In the genomic region with DNA sequence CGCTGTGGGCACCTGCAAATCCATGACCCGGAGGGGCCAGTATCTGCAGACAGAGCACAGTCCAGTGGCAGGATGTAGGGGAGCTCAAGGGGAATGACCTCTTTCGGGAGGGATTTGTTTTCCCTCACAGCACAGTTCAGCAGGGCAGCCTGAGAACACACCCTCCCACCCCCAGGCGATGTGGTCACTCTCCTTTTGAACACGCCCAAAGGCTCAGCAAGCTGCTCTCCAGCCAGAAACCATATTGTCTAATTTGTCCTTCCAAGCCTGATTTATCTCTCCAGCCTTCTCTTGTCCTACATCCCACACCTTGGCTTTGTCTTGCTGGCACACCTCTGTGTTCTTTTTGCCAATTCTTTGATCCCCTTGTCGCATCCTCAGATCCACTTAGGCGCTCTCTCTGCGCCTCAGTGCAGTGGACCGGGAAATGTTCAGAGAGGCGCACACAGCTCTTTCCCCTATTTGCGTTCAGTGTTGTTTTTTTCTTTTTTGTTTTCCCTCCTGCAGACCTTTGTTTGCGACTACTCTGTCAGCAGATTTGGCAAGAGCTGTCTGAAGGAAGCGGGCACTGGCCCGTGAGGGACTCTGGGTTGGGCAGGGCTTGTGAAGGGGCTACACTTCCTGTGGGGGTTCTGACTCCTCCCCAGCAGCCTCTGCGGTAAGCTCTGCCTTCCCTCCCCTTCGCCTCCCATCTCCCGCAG, we compare ENCODE assay signal across 9 mouse cellular contexts. TPM values are rescaled to one million over a fixed set of nuclear protein-coding genes. Genes with fewer than 3 reads are reported as not detected.
DNase-seq lines count a peak whose midpoint lies in the region; ATAC-seq and TF ChIP-seq lines count a peak whose summit lies in the region.
"Had no signal": no experiment of that assay in that cellular context is flagged by ENCODE, and none has a peak within 500 bp of the region (broad histone marks: within the 10 kb centered on the region; RNA-seq: fewer than 3 reads in every experiment).

No protein-coding gene starts in this region.

- no peak for TF ChIP-seq CTCF in forebrain, postnatal 0 days (IDR thresholded peaks at IDR 0.05; ENCODE audit: low read depth)
- TF ChIP-seq CTCF in layer of hippocampus, adult 2 months (conservative IDR thresholded peaks at IDR 0.05), result no peak
- no peak for TF ChIP-seq CTCF in lung, postnatal 0 days (IDR thresholded peaks at IDR 0.05)

- 8% methylated on average over 17 of the region's 17 CpGs for WGBS in forebrain, postnatal 0 days
- WGBS in lung, postnatal 0 days, result 13% methylated on average over 17 of the region's 17 CpGs

- H3K4me3 ChIP-seq in forebrain, postnatal 0 days (ENCODE audit: low read depth, low read length), result peak overlapping the region; percentile 32
- H3K4me3 ChIP-seq in layer of hippocampus, adult 2 months, result peak overlapping the region; percentile 48
- peak overlapping the region; percentile 10; the same call in 1 of the 2 replicates for H3K4me3 ChIP-seq in lung, postnatal 0 days (ENCODE audit: low read depth, low read length)

- peak overlapping the region; percentile 69 for H3K27ac ChIP-seq in forebrain, postnatal 0 days (ENCODE audit: low read depth, low read length)
- H3K27ac ChIP-seq in layer of hippocampus, adult 2 months, result peak overlapping the region; percentile 71
- peak overlapping the region; percentile 66 for H3K27ac ChIP-seq in lung, postnatal 0 days (ENCODE audit: low read length)

- H3K27me3 ChIP-seq in forebrain, postnatal 0 days (ENCODE audit: insufficient read depth, low read length), result no peaks in the 10 kb centered on the region
- no peaks in the 10 kb centered on the region for H3K27me3 ChIP-seq in lung, postnatal 0 days (replicated peaks; ENCODE audit: insufficient read depth, low read length)

- peak overlapping the region; percentile 51 for H3K9ac ChIP-seq in forebrain, postnatal 0 days
- H3K9ac ChIP-seq in lung, postnatal 0 days (replicated peaks; ENCODE audit: low read depth), result peak overlapping the region; percentile 36; the same call in 1 of the 2 replicates

- TF ChIP-seq EP300 in lung, postnatal 0 days (IDR thresholded peaks at IDR 0.05), result peak; percentile 43; the same call in 1 of the 2 replicates

- DNase-seq in adrenal gland, postnatal 25 days, result peak; percentile 52
- DNase-seq in forebrain, postnatal 0 days, result peak; percentile 78
- DNase-seq in heart, postnatal 36 days, result peak; percentile 39 to 48
- peak; percentile 8 to 38 for DNase-seq in layer of hippocampus, adult 2 months (ENCODE audit: low spot score in 2 of 2)
- DNase-seq in lung, postnatal 0 days (ENCODE audit: low spot score), result peak; percentile 84
- peak; percentile 67 for DNase-seq in ovary, adult 18-20 months (ENCODE audit: low spot score)
- peak; percentile 35 to 51 for DNase-seq in thymus, postnatal 10 days (ENCODE audit: low spot score in 2 of 2)

- intact Hi-C loops in heart, postnatal 36 days (cut with DNase I), result no loop called here

- peaks cover 11% of the 10 kb centered on the region for H3K4me1 ChIP-seq in forebrain, postnatal 0 days (ENCODE audit: insufficient read depth)
- H3K4me1 ChIP-seq in lung, postnatal 0 days (ENCODE audit: insufficient read depth, low read depth, low read length), result peaks cover 7% of the 10 kb centered on the region; the same call in 1 of the 2 replicates

- peak overlapping the region; percentile 62 for H3K4me2 ChIP-seq in forebrain, postnatal 0 days (ENCODE audit: low read depth)
- peak overlapping the region; percentile 54 for H3K4me2 ChIP-seq in lung, postnatal 0 days (replicated peaks; ENCODE audit: low read depth, low read length)

- no peaks in the 10 kb centered on the region for H3K36me3 ChIP-seq in forebrain, postnatal 0 days (ENCODE audit: insufficient read depth)
- no peaks in the 10 kb centered on the region for H3K36me3 ChIP-seq in lung, postnatal 0 days (ENCODE audit: insufficient read depth, low read length)

- no peaks in the 10 kb centered on the region for H3K9me3 ChIP-seq in forebrain, postnatal 0 days (ENCODE audit: low read length)
- H3K9me3 ChIP-seq in lung, postnatal 0 days (ENCODE audit: low read length), result no peaks in the 10 kb centered on the region

- ATAC-seq in CD4-positive, CD25-positive, alpha-beta regulatory T cell, adult 4 months, result peak; percentile 19
- ATAC-seq in forebrain, postnatal 0 days, result peak; percentile 98
- ATAC-seq in lung, postnatal 0 days, result peak; percentile 81

RNA-seq across cellular contexts. Expression of a gene that starts 33.3 kb away (rescaled TPM):
- under 1 TPM in 1 of 2 experiments, not detected in 1; 0.30 TPM for polyA plus RNA-seq in CD4-positive, CD25-positive, alpha-beta regulatory T cell, adult 4 months (2017; shearing (Covaris generic))
- total RNA-seq in adrenal gland, postnatal 25 days (2021), result 30.8 and 37.4 TPM in 2 replicates
- total RNA-seq in forebrain, postnatal 0 days (2014; rRNA removed), result 1.2 and 2.5 TPM in 2 replicates
- polyA plus RNA-seq in forebrain, postnatal 0 days (2015; fragmentation: Nextera tagmentation; extraction: Ambion mirVana), result 0.74 and 1.0 TPM in 2 replicates
- total RNA-seq in heart, postnatal 36 days (2021), result 10 to 100 TPM in 1 of 2 experiments, 1 to 10 TPM in 1; 9.1 to 10.1 TPM
- total RNA-seq in layer of hippocampus, adult 2 months (2021), result under 1 TPM; 0.76 to 0.97 TPM
- polyA plus RNA-seq in lung, postnatal 0 days (2015; fragmentation: Nextera tagmentation; extraction: Ambion mirVana), result 1.2 and 1.6 TPM in 2 replicates

RNA-seq across cellular contexts. Expression of a gene that starts 37.7 kb away (rescaled TPM):
- 1 to 10 TPM; 2.3 to 6.2 TPM for polyA plus RNA-seq in CD4-positive, CD25-positive, alpha-beta regulatory T cell, adult 4 months (2017; shearing (Covaris generic))
- total RNA-seq in adrenal gland, postnatal 25 days (2021), result 1.5 TPM in 2 replicates
- total RNA-seq in forebrain, postnatal 0 days (2014; rRNA removed), result 0.14 and 0.38 TPM in 2 replicates
- polyA plus RNA-seq in forebrain, postnatal 0 days (2015; fragmentation: Nextera tagmentation; extraction: Ambion mirVana), result 0.39 TPM in 2 replicates
- 100 to 1,000 TPM; 442 to 516 TPM for total RNA-seq in heart, postnatal 36 days (2021)
- total RNA-seq in layer of hippocampus, adult 2 months (2021), result under 1 TPM; 0.44 to 0.49 TPM
- polyA plus RNA-seq in lung, postnatal 0 days (2015; fragmentation: Nextera tagmentation; extraction: Ambion mirVana), result 4.7 and 6.5 TPM in 2 replicates

RNA-seq across cellular contexts. Expression of a gene that starts 52.8 kb away (rescaled TPM):
- 10 to 100 TPM; 73.1 to 92.7 TPM for polyA plus RNA-seq in CD4-positive, CD25-positive, alpha-beta regulatory T cell, adult 4 months (2017; shearing (Covaris generic))
- total RNA-seq in adrenal gland, postnatal 25 days (2021), result 44.3 and 52.0 TPM in 2 replicates
- 40.8 and 42.9 TPM in 2 replicates for total RNA-seq in forebrain, postnatal 0 days (2014; rRNA removed)
- 130 and 134 TPM in 2 replicates for polyA plus RNA-seq in forebrain, postnatal 0 days (2015; fragmentation: Nextera tagmentation; extraction: Ambion mirVana)
- 10 to 100 TPM; 22.8 to 23.1 TPM for total RNA-seq in heart, postnatal 36 days (2021)
- 10 to 100 TPM; 55.4 to 55.5 TPM for total RNA-seq in layer of hippocampus, adult 2 months (2021)
- 54.9 and 59.9 TPM in 2 replicates for polyA plus RNA-seq in lung, postnatal 0 days (2015; fragmentation: Nextera tagmentation; extraction: Ambion mirVana)

RNA-seq across cellular contexts. Expression of a gene that starts 52.8 kb away (rescaled TPM):
- polyA plus RNA-seq in CD4-positive, CD25-positive, alpha-beta regulatory T cell, adult 4 months (2017; shearing (Covaris generic)), result not detected
- total RNA-seq in adrenal gland, postnatal 25 days (2021), result not detected in 2 replicates
- total RNA-seq in forebrain, postnatal 0 days (2014; rRNA removed), result not detected in 2 replicates
- polyA plus RNA-seq in forebrain, postnatal 0 days (2015; fragmentation: Nextera tagmentation; extraction: Ambion mirVana), result not detected in 2 replicates
- total RNA-seq in heart, postnatal 36 days (2021), result not detected
- not detected for total RNA-seq in layer of hippocampus, adult 2 months (2021)
- not detected in 2 replicates for polyA plus RNA-seq in lung, postnatal 0 days (2015; fragmentation: Nextera tagmentation; extraction: Ambion mirVana)
- polyA plus RNA-seq: testis, adult 2 months had no signal

RNA-seq across cellular contexts. Expression of a gene that starts 52.9 kb away (rescaled TPM):
- 100 to 1,000 TPM; 203 to 275 TPM for polyA plus RNA-seq in CD4-positive, CD25-positive, alpha-beta regulatory T cell, adult 4 months (2017; shearing (Covaris generic))
- total RNA-seq in adrenal gland, postnatal 25 days (2021), result 271 and 273 TPM in 2 replicates
- 12.9 and 51.7 TPM in 2 replicates for total RNA-seq in forebrain, postnatal 0 days (2014; rRNA removed)
- polyA plus RNA-seq in forebrain, postnatal 0 days (2015; fragmentation: Nextera tagmentation; extraction: Ambion mirVana), result 80.3 and 102 TPM in 2 replicates
- total RNA-seq in heart, postnatal 36 days (2021), result 100 to 1,000 TPM; 313 to 334 TPM
- 100 to 1,000 TPM; 123 to 126 TPM for total RNA-seq in layer of hippocampus, adult 2 months (2021)
- polyA plus RNA-seq in lung, postnatal 0 days (2015; fragmentation: Nextera tagmentation; extraction: Ambion mirVana), result 205 and 218 TPM in 2 replicates

Comparison
In these comparisons a context has a peak if more than half of its experiments do, and no peak if none do; other contexts are left out.
1. Peak in every context shown above with its lines: DNase-seq, ATAC-seq, H3K4me3 ChIP-seq and H3K27ac ChIP-seq.
2. ATAC-seq: peak in every context shown above with its lines; median percentile 98 in forebrain, postnatal 0 days; 81 in lung, postnatal 0 days; 19 in CD4-positive, CD25-positive, alpha-beta regulatory T cell, adult 4 months.
3. DNase-seq: peak in every context shown above with its lines; median percentile 84 in lung, postnatal 0 days; 78 in forebrain, postnatal 0 days; 67 in ovary, adult 18-20 months; 52 in adrenal gland, postnatal 25 days; 44 in heart, postnatal 36 days; 43 in thymus, postnatal 10 days; 23 in layer of hippocampus, adult 2 months.
4. RNA of a gene that starts 37.7 kb away (total RNA-seq): 442 to 516 TPM in heart, postnatal 36 days; 1.5 TPM in adrenal gland, postnatal 25 days, 0.44 to 0.49 TPM in layer of hippocampus, adult 2 months and 0.14 to 0.38 TPM in forebrain, postnatal 0 days; every median in the first group is over 100 times any median in the second.